Mouse (Mus musculus): ENCODE data around the gene Rora. TPM values are rescaled to one million over a fixed set of nuclear protein-coding genes. Genes with fewer than 3 reads are reported as not detected.

Gene Rora
- polyA plus RNA-seq, 1 experiment: 4.7 TPM

GRCm38 (mm10) chr9:68695496-68695969 is 41.9 kb downstream of the Rora start:
- Histone ChIP-seq H3K36me3 (ENCODE audit: control insufficient read depth, insufficient read depth, low read length) (no peaks in the 10 kb centered on the region), H3K4me1 (replicated peaks; ENCODE audit: control insufficient read depth, insufficient read depth, low read length) (no peaks in the 10 kb centered on the region), H3K4me3 (ENCODE audit: control insufficient read depth, insufficient read depth, low read length) (no peak overlapping the region), H3K27ac (ENCODE audit: control insufficient read depth, insufficient read depth, low read length) (no peak overlapping the region), H3K27me3 (ENCODE audit: control insufficient read depth, insufficient read depth, low read length) (no peaks in the 10 kb centered on the region)
- no peak for DNase-seq
- 95% methylated on average over 16 of the region's 16 CpGs for WGBS
- TF ChIP-seq POLR2A (IDR thresholded peaks at IDR 0.05; ENCODE audit: control insufficient read depth, extremely low read depth, insufficient read depth, low read length, poor library complexity) (no peak), CTCF (IDR thresholded peaks at IDR 0.05; ENCODE audit: borderline replicate concordance, control insufficient read depth, extremely low read depth, insufficient read depth, low read length, poor library complexity) (no peak)

- DNase-seq: no peak
- Histone ChIP-seq H3K4me1 (replicated peaks; ENCODE audit: control insufficient read depth, insufficient read depth, low read length) (no peaks in the 10 kb centered on the region), H3K27ac (ENCODE audit: control insufficient read depth, insufficient read depth, low read length) (no peak overlapping the region), H3K36me3 (ENCODE audit: control insufficient read depth, insufficient read depth, low read length) (no peaks in the 10 kb centered on the region), H3K4me3 (ENCODE audit: control insufficient read depth, insufficient read depth, low read length) (no peak overlapping the region), H3K27me3 (ENCODE audit: control insufficient read depth, insufficient read depth, low read length) (no peaks in the 10 kb centered on the region)
- no peak for TF ChIP-seq POLR2A (IDR thresholded peaks at IDR 0.05; ENCODE audit: control insufficient read depth, extremely low read depth, insufficient read depth, low read length, poor library complexity)
- no peak for TF ChIP-seq CTCF (IDR thresholded peaks at IDR 0.05; ENCODE audit: borderline replicate concordance, control insufficient read depth, extremely low read depth, insufficient read depth, low read length, poor library complexity)
- 72% methylated on average over 3 of the region's 3 CpGs for WGBS
Measured at GRCm38 (mm10) chr9:68696425-68696956, 42.9 kb downstream of the Rora start.

GRCm38 (mm10) chr9:68699341-68699740 is 45.8 kb downstream of the Rora start:
- WGBS: 95% methylated on average over 1 of the region's 1 CpGs
- no peak for DNase-seq
- H3K4me3 ChIP-seq (ENCODE audit: control insufficient read depth, insufficient read depth, low read length): no peak overlapping the region
- TF ChIP-seq CTCF (IDR thresholded peaks at IDR 0.05; ENCODE audit: borderline replicate concordance, control insufficient read depth, extremely low read depth, insufficient read depth, low read length, poor library complexity): no peak
- TF ChIP-seq POLR2A (IDR thresholded peaks at IDR 0.05; ENCODE audit: control insufficient read depth, extremely low read depth, insufficient read depth, low read length, poor library complexity): no peak
- H3K4me1 ChIP-seq (replicated peaks; ENCODE audit: control insufficient read depth, insufficient read depth, low read length): no peaks in the 10 kb centered on the region
- H3K27me3 ChIP-seq (ENCODE audit: control insufficient read depth, insufficient read depth, low read length): no peaks in the 10 kb centered on the region
- H3K27ac ChIP-seq (ENCODE audit: control insufficient read depth, insufficient read depth, low read length): no peak overlapping the region
- no peaks in the 10 kb centered on the region for H3K36me3 ChIP-seq (ENCODE audit: control insufficient read depth, insufficient read depth, low read length)

DNA sequence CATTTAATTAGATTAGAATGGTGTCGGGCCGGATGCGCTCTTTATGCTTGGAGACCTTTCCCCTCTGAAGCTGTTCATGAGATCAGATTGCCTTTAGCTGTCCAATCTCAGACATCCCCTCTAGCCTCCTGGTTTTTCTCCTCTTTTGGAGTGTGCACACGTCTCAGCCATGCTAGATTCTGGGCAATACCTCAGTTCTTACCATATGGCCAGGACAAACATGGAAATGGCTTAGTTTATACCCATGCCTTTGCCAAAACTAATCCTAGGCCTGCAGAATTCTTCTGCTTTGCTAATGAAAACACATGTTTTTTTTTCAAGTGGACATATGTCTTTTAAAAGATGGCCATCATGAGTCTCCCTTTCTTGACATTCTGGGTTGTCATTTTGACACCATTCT is 46.3 kb downstream of the Rora start:
- TF ChIP-seq POLR2A (IDR thresholded peaks at IDR 0.05; ENCODE audit: control insufficient read depth, extremely low read depth, insufficient read depth, low read length, poor library complexity) (no peak), CTCF (IDR thresholded peaks at IDR 0.05; ENCODE audit: borderline replicate concordance, control insufficient read depth, extremely low read depth, insufficient read depth, low read length, poor library complexity) (no peak)
- Histone ChIP-seq H3K4me1 (replicated peaks; ENCODE audit: control insufficient read depth, insufficient read depth, low read length) (no peaks in the 10 kb centered on the region), H3K36me3 (ENCODE audit: control insufficient read depth, insufficient read depth, low read length) (no peaks in the 10 kb centered on the region), H3K27me3 (ENCODE audit: control insufficient read depth, insufficient read depth, low read length) (no peaks in the 10 kb centered on the region), H3K4me3 (ENCODE audit: control insufficient read depth, insufficient read depth, low read length) (no peak overlapping the region), H3K27ac (ENCODE audit: control insufficient read depth, insufficient read depth, low read length) (no peak overlapping the region)
- DNase-seq: no peak
- WGBS: 90% methylated on average over 4 of the region's 4 CpGs

DNA sequence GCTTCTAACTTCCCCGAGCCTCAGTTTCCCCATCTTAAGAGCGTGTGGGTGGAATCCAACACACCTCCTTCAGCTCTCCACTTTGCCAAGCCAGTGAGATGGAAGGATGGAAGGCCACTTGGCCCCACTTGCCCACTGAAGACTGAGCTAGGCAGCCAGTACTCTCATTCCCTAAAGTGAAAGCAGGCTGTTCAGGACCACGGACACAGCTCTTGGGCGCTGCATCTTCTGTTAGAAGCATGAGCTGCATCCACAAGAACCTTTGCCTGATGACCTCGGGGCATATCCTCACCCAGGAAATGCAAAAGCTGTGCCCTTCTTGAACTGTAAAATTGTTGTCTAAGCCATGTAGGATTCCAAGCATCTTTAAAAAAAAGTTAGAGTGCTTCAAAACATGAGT is 54.0 kb downstream of the Rora start:
- no peaks in the 10 kb centered on the region for H3K36me3 ChIP-seq (ENCODE audit: control insufficient read depth, insufficient read depth, low read length)
- no peak overlapping the region for H3K4me3 ChIP-seq (ENCODE audit: control insufficient read depth, insufficient read depth, low read length)
- H3K4me1 ChIP-seq (replicated peaks; ENCODE audit: control insufficient read depth, insufficient read depth, low read length): no peaks in the 10 kb centered on the region
- TF ChIP-seq CTCF (IDR thresholded peaks at IDR 0.05; ENCODE audit: borderline replicate concordance, control insufficient read depth, extremely low read depth, insufficient read depth, low read length, poor library complexity): no peak
- no peak for TF ChIP-seq POLR2A (IDR thresholded peaks at IDR 0.05; ENCODE audit: control insufficient read depth, extremely low read depth, insufficient read depth, low read length, poor library complexity)
- WGBS: 63% methylated on average over 5 of the region's 5 CpGs
- no peak overlapping the region for H3K27ac ChIP-seq (ENCODE audit: control insufficient read depth, insufficient read depth, low read length)
- DNase-seq: no peak
- no peaks in the 10 kb centered on the region for H3K27me3 ChIP-seq (ENCODE audit: control insufficient read depth, insufficient read depth, low read length)

DNA sequence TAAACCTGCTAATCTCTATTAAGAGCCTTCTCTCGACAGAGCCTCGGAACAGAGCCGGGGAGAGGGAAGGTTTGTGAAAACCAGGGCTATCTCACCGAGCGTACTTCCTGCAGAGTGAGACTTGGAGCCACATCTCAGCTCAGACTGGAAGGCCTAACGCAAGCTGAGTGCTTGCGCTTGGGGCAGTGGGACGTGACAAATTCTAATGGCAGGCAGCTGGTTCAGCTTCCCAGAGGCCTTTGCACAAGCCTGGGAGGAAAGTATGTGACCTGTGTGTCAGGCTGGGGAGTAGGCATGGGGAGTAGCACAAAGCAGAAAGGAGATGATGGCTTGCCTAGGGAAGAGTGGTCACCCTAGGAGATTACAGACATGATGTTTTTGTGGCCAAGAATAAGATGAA is 55.6 kb downstream of the Rora start:
- H3K4me1 ChIP-seq (replicated peaks; ENCODE audit: control insufficient read depth, insufficient read depth, low read length): no peaks in the 10 kb centered on the region
- H3K4me3 ChIP-seq (ENCODE audit: control insufficient read depth, insufficient read depth, low read length): no peak overlapping the region
- no peak for TF ChIP-seq POLR2A (IDR thresholded peaks at IDR 0.05; ENCODE audit: control insufficient read depth, extremely low read depth, insufficient read depth, low read length, poor library complexity)
- no peak for TF ChIP-seq CTCF (IDR thresholded peaks at IDR 0.05; ENCODE audit: borderline replicate concordance, control insufficient read depth, extremely low read depth, insufficient read depth, low read length, poor library complexity)
- WGBS: 88% methylated on average over 8 of the region's 8 CpGs
- no peak overlapping the region for H3K27ac ChIP-seq (ENCODE audit: control insufficient read depth, insufficient read depth, low read length)
- no peak for DNase-seq
- no peaks in the 10 kb centered on the region for H3K36me3 ChIP-seq (ENCODE audit: control insufficient read depth, insufficient read depth, low read length)
- H3K27me3 ChIP-seq (ENCODE audit: control insufficient read depth, insufficient read depth, low read length): no peaks in the 10 kb centered on the region

All from thymus, adult 2 months (tissue).